Mouse (Mus musculus): ENCODE data around the gene Cep89.

Gene Cep89

GRCm38 (mm10) chr7:35382706-35383353 lies 14.0 kb upstream of the Cep89 start:
- DNase-seq (ENCODE audit: extremely low read depth, low read depth): no peak

GRCm38 (mm10) chr7:35386525-35386952 lies 10.3 kb upstream of the Cep89 start:
- DNase-seq (ENCODE audit: extremely low read depth, low read depth): peak; percentile 31

GRCm38 (mm10) chr7:35388694-35389093 lies 8.1 kb upstream of the Cep89 start:
- DNase-seq (ENCODE audit: extremely low read depth, low read depth): no peak

GRCm38 (mm10) chr7:35392935-35393334 lies 3.9 kb upstream of the Cep89 start:
- DNase-seq (ENCODE audit: extremely low read depth, low read depth): no peak

DNA sequence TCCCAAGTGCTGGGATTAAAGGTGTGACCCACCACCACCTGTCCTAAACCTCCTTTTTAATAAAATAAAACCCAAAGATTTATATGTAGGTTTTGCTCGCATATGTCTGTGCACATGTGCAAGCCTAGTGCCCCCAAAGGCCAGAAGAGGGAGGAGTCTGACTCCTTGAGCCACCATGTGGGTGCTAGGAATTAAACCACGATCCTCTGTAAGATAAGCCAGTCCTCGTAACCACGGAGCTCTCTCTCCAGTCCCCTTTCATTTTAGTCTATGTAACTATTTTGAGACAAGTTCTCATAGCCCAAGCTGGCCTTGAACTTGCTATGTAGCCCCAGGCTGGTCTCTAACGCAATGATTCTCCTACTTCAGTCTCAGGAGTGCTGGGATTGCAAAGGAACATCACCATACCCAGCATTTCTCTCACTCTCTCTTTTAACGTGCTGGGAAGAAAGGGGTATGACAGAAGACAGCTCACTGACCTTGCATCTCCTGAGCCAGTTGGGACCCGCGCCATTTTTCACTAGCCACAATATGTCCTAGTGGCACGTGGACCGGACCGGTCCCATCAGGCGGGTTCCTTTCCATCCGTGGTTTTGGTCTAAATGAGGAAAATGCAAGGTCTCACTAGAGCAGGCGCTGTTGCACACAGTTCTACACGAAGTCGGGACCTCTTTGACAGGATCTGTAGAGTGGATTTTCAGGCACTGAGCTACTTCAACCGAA lies 940 bp upstream of the Cep89 start:
- peak; percentile 48 for DNase-seq (ENCODE audit: extremely low read depth, low read depth)

- no peak for DNase-seq (ENCODE audit: extremely low read depth, low read depth)
Observed at GRCm38 (mm10) chr7:35401169-35401568, 4.3 kb downstream of the Cep89 start.

DNA sequence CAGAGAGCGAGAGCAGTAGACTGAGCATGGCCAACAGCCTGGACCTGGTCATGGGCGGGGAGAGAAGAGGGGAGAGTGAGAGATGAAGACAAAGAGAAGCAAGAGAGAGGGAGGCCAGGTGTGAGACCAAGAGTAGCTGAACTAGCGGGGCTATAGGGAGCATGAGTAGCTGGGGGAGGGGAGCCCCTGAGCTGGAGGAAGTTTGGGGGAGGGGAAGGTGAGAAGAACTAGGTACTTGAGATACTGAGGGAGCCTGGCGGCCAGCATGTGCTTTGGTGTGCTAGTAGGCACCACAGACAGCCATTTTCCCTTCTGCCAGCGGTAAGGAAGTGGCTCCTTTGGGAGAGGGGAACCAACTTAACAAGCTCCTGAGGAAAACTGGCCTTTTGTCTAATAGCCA lies 18.4 kb downstream of the Cep89 start:
- DNase-seq (ENCODE audit: extremely low read depth, low read depth): no peak

- no peak for DNase-seq (ENCODE audit: extremely low read depth, low read depth)
Observed at GRCm38 (mm10) chr7:35415801-35416653, 19.2 kb downstream of the Cep89 start.

- DNase-seq (ENCODE audit: extremely low read depth, low read depth): no peak
Observed at GRCm38 (mm10) chr7:35416654-35416948, 19.8 kb downstream of the Cep89 start.

- DNase-seq (ENCODE audit: extremely low read depth, low read depth): no peak
Observed at GRCm38 (mm10) chr7:35423071-35423470, 26.2 kb downstream of the Cep89 start.

DNA sequence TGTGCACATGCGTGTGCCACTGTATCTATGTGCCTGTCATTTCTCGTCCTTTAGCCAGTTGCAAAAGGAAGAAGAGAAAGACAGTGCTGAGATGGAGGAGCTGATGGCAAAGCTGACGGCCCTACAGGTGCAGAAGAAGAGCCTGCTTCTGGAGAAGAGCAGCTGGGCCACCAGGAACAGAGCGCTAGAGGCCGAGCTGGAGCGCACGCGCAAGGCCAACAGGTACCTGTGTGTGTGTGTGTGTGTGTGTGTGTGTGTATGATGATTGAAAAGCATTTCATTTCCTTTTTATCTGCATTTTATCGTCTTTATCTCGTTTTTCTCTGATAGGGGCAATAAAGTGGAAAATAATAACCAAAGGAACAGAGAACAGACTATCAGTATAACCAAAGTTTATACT lies 31.3 kb downstream of the Cep89 start:
- no peak for DNase-seq (ENCODE audit: extremely low read depth, low read depth)

DNA sequence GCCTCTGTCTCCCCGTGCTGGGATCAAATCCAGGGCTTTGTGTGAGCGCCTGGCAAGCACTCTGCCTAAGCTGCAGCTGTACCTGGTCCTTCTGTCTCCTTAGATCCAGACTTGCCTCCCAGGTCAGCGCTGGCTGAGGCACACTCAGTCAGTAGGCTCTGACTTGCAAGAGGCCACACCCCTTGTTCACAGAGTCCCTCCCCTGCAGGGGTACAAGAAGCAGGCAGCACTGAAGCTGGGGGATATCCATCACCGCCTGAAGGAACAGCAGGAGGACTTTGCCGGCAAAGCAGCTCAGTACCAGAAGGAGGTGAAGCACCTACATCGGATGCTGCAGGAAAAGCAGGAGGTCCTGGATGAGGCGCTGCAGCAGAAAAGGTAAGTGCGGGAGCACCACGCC lies 38.4 kb downstream of the Cep89 start:
- no peak for DNase-seq (ENCODE audit: extremely low read depth, low read depth)

DNA sequence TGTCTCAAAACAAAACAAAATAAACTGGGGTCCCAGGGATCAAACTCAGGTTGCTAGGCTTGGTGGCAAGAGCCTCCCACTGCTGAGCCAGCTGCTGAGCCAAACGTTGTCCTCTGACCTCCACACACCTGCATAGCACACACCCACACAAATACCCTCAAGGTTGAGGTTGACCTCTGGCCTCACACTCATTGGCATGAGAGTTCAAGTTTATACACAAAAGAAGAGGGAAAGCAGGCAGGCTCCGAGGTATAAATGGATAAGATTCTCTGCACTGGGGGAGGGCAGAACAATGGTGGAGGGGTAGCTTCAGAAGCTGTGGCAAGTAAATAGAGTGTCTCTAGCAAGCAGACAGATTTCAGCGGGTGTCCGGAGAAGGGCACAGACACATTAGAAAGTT lies 50.7 kb downstream of the Cep89 start:
- no peak for DNase-seq (ENCODE audit: extremely low read depth, low read depth)

- no peak for DNase-seq (ENCODE audit: extremely low read depth, low read depth)
Observed at GRCm38 (mm10) chr7:35447996-35448846, 51.4 kb downstream of the Cep89 start, which contains the start of gene Slc7a9. Slc7a9 (plus strand) TSS chr7:35448796.

- no peak for DNase-seq (ENCODE audit: extremely low read depth, low read depth)
Observed at GRCm38 (mm10) chr7:35448867-35449266, 52.0 kb downstream of the Cep89 start.

- DNase-seq (ENCODE audit: extremely low read depth, low read depth): no peak
Observed at GRCm38 (mm10) chr7:35456091-35456814, 59.4 kb downstream of the Cep89 start.

GRCm38 (mm10) chr7:35460971-35461370 lies 64.1 kb downstream of the Cep89 start:
- no peak for DNase-seq (ENCODE audit: extremely low read depth, low read depth)

DNA sequence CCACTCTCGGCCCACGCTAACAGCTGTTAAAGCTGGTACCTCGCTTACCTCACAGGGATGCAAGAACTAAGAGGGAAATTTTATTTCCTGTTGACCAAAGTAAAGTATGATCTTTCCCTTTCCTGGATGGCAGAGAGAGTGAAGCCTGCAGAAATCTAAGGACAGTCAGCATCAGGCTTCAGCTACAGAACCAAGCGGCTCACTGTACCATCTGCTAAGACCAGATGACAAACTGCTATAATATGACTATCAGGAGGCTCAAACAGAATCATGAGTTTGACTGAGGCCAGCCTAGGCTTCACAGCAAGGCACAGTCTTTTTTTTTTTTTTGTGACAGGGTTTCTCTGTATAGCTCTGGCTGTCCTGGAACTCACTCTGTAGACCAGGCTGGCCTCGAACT lies 68.2 kb downstream of the Cep89 start:
- DNase-seq (ENCODE audit: extremely low read depth, low read depth): no peak

DNA sequence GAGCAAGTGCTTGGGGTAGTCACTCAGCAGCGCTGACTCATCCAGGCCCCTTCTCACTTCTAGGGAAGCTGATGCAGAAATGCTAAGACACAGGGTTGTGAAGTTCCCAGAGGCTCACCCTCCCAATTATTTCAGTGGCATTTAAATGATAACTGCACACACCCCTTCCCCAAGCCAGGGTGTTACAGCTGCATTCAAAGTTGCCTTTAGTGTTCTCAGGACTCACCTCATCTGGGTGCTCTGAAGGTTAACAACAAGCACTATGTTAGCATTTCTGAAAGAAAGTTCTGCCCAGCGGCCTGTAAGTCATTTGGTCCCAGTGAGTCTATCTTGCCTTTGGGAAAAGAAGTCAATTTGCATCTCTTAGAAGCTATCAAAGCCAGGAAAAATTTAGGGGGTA lies 71.0 kb downstream of the Cep89 start:
- no peak for DNase-seq (ENCODE audit: extremely low read depth, low read depth)

GRCm38 (mm10) chr7:35470794-35471193 lies 74.0 kb downstream of the Cep89 start:
- DNase-seq (ENCODE audit: extremely low read depth, low read depth): no peak

- no peak for DNase-seq (ENCODE audit: extremely low read depth, low read depth)
Observed at GRCm38 (mm10) chr7:35476457-35476856, 79.6 kb downstream of the Cep89 start.
